In genomic region chr2:37777958-37778720, GRCm38 (mm10) we compare ENCODE assay signal across 12 mouse cellular contexts. TPM values are rescaled to one million over a fixed set of nuclear protein-coding genes. Genes with fewer than 3 reads are reported as not detected.
DNase-seq lines count a peak whose midpoint lies in the region; ATAC-seq and TF ChIP-seq lines count a peak whose summit lies in the region.
"Had no signal": no experiment of that assay in that cellular context is flagged by ENCODE, and none has a peak within 500 bp of the region (broad histone marks: within the 10 kb centered on the region; RNA-seq: fewer than 3 reads in every experiment).

No protein-coding gene starts in this region.

- DNase-seq in brain, embryonic 14.5 days (ENCODE audit: low read depth): peak; percentile 96
- DNase-seq in embryo, embryonic 9.5 days (ENCODE audit: extremely low spot score): peak; percentile 75
- peak; percentile 80 for DNase-seq in hindbrain, embryonic 11.5 days (ENCODE audit: low spot score)
- no peak for DNase-seq in T-cell, adult 2 months (ENCODE audit: low spot score)
- no peak for DNase-seq in cerebellum, postnatal 10 days
- no peak for DNase-seq in thymus, adult 2 months
- DNase-seq: gastrocnemius, adult 2 months; kidney, postnatal 4 days; lung, postnatal 10 days had no signal

- peaks cover 19% of the 10 kb centered on the region for H3K4me1 ChIP-seq in hindbrain, embryonic 11.5 days (replicated peaks; ENCODE audit: control insufficient read depth, insufficient read depth, low read length)
- peaks cover 32% of the 10 kb centered on the region for H3K4me1 ChIP-seq in midbrain, embryonic 16.5 days (ENCODE audit: control insufficient read depth, insufficient read depth, low read length)
- H3K4me1 ChIP-seq in thymus, adult 2 months (replicated peaks; ENCODE audit: control insufficient read depth, insufficient read depth, low read length): no peaks in the 10 kb centered on the region

- no peaks in the 10 kb centered on the region for H3K36me3 ChIP-seq in hindbrain, embryonic 11.5 days (ENCODE audit: control insufficient read depth, insufficient read depth, low read length)
- H3K36me3 ChIP-seq in midbrain, embryonic 16.5 days (ENCODE audit: control insufficient read depth, insufficient read depth, low read length): no peaks in the 10 kb centered on the region
- no peaks in the 10 kb centered on the region for H3K36me3 ChIP-seq in thymus, adult 2 months (ENCODE audit: control insufficient read depth, insufficient read depth, low read length)
- H3K36me3 ChIP-seq: embryonic facial prominence, embryonic 15.5 days; limb, embryonic 12.5 days had no signal

- H3K9me3 ChIP-seq in hindbrain, embryonic 11.5 days (ENCODE audit: control insufficient read depth, low read length): no peaks in the 10 kb centered on the region
- H3K9me3 ChIP-seq in midbrain, embryonic 16.5 days (replicated peaks; ENCODE audit: control insufficient read depth, low read length, poor library complexity, severe bottlenecking): no peaks in the 10 kb centered on the region
- H3K9me3 ChIP-seq: embryonic facial prominence, embryonic 15.5 days; limb, embryonic 12.5 days had no signal

- peak overlapping the region; percentile 20; the same call in 1 of the 2 replicates for H3K4me3 ChIP-seq in hindbrain, embryonic 11.5 days (ENCODE audit: low read depth, low read length)
- no peak overlapping the region for H3K4me3 ChIP-seq in midbrain, embryonic 16.5 days (ENCODE audit: low read depth, low read length)
- no peak overlapping the region for H3K4me3 ChIP-seq in thymus, adult 2 months (ENCODE audit: control insufficient read depth, insufficient read depth, low read length)
- H3K4me3 ChIP-seq: embryonic facial prominence, embryonic 15.5 days; gastrocnemius, adult 2 months; limb, embryonic 12.5 days had no signal

- H3K27ac ChIP-seq in hindbrain, embryonic 11.5 days (ENCODE audit: low read depth, low read length): peak overlapping the region; percentile 80
- peak overlapping the region; percentile 63 for H3K27ac ChIP-seq in midbrain, embryonic 16.5 days (ENCODE audit: low read length)
- no peak overlapping the region for H3K27ac ChIP-seq in thymus, adult 2 months (ENCODE audit: control insufficient read depth, insufficient read depth, low read length)
- H3K27ac ChIP-seq: embryonic facial prominence, embryonic 15.5 days; gastrocnemius, adult 2 months; limb, embryonic 12.5 days had no signal

- H3K9ac ChIP-seq in hindbrain, embryonic 11.5 days (ENCODE audit: low read depth, low read length): no peak overlapping the region; the same call in 1 of the 2 replicates
- H3K9ac ChIP-seq in midbrain, embryonic 16.5 days (ENCODE audit: low read depth, low read length): no peak overlapping the region
- H3K9ac ChIP-seq: embryonic facial prominence, embryonic 15.5 days; limb, embryonic 12.5 days had no signal

- peak overlapping the region; percentile 56 for H3K4me2 ChIP-seq in hindbrain, embryonic 11.5 days (replicated peaks; ENCODE audit: low read depth, low read length)
- 0 out of 2 replicates have a peak overlapping the region, but pooled peaks have one; percentile 5 for H3K4me2 ChIP-seq in midbrain, embryonic 16.5 days (ENCODE audit: low read length)
- H3K4me2 ChIP-seq: embryonic facial prominence, embryonic 15.5 days had no signal

- TF ChIP-seq CTCF in brain, embryonic 14.5 days (IDR thresholded peaks at IDR 0.05; ENCODE audit: borderline replicate concordance, extremely low read depth, insufficient read depth, insufficient read length): no peak
- no peak for TF ChIP-seq CTCF in thymus, adult 2 months (IDR thresholded peaks at IDR 0.05; ENCODE audit: borderline replicate concordance, control insufficient read depth, extremely low read depth, insufficient read depth, low read length, poor library complexity)

- TF ChIP-seq POLR2A in brain, embryonic 14.5 days (IDR thresholded peaks at IDR 0.05; ENCODE audit: borderline replicate concordance, extremely low read depth, insufficient read depth, insufficient read length, poor library complexity, severe bottlenecking): no peak
- TF ChIP-seq POLR2A in thymus, adult 2 months (IDR thresholded peaks at IDR 0.05; ENCODE audit: control insufficient read depth, extremely low read depth, insufficient read depth, low read length, poor library complexity): no peak

- no peaks in the 10 kb centered on the region; the same call in 1 of the 2 replicates for H3K27me3 ChIP-seq in hindbrain, embryonic 11.5 days (ENCODE audit: control insufficient read depth, insufficient read depth, low read length)
- no peaks in the 10 kb centered on the region for H3K27me3 ChIP-seq in midbrain, embryonic 16.5 days (ENCODE audit: control insufficient read depth, insufficient read depth, low read depth, low read length)
- no peaks in the 10 kb centered on the region for H3K27me3 ChIP-seq in thymus, adult 2 months (ENCODE audit: control insufficient read depth, insufficient read depth, low read length)

- ATAC-seq in hindbrain, embryonic 11.5 days (ENCODE audit: low FRiP score): peak; percentile 88
- ATAC-seq in midbrain, embryonic 16.5 days: peak; percentile 74

- 15% methylated on average over 10 of the region's 10 CpGs for WGBS in hindbrain, embryonic 11.5 days
- WGBS in midbrain, embryonic 16.5 days: 14% methylated on average over 10 of the region's 10 CpGs
- whole genome bisulfite sequencing in thymus, adult 2 months: 87% methylated on average over 10 of the region's 10 CpGs

RNA-seq across cellular contexts. Expression of gene Crb2, which starts 2.1 kb away (rescaled TPM):
- polyA plus RNA-seq in brain, embryonic 14.5 days (2012; rRNA removed): 9.8 and 11.3 TPM in 2 replicates
- polyA plus RNA-seq in hindbrain, embryonic 11.5 days (2014; fragmentation: Nextera tagmentation; extraction: Ambion mirVana): 6.2 and 7.7 TPM in 2 replicates
- 4.2 and 5.3 TPM in 2 replicates for polyA plus RNA-seq in midbrain, embryonic 16.5 days (2015; fragmentation: Nextera tagmentation; extraction: Ambion mirVana)
- 0.17 and 0.38 TPM in 2 replicates for polyA plus RNA-seq in thymus, adult 2 months (2012; rRNA removed)

Comparison
In these comparisons a context has a peak if more than half of its experiments do, and no peak if none do; other contexts are left out.
1. DNase-seq: peak in brain, embryonic 14.5 days (single experiment), embryo, embryonic 9.5 days (single experiment) and hindbrain, embryonic 11.5 days (single experiment); none in T-cell, adult 2 months (single experiment), cerebellum, postnatal 10 days (0 of 2) and thymus, adult 2 months (single experiment).